Mouse (Mus musculus) liver, embryonic 14.5 days (tissue): ENCODE data around the gene Rfk.

Experiments used
- CTCF ChIP-seq: IDR thresholded peaks from 2 replicates; pipeline ENCODE4 v1.5.1; 2016; ENCODE audit warnings: antibody characterized with exemption, low read depth, control low read depth
- EP300 ChIP-seq: IDR thresholded peaks from 2 replicates; pipeline ENCODE4 v1.6.1; 2016; ENCODE audit warnings: antibody characterized with exemption, low read depth

DNA sequence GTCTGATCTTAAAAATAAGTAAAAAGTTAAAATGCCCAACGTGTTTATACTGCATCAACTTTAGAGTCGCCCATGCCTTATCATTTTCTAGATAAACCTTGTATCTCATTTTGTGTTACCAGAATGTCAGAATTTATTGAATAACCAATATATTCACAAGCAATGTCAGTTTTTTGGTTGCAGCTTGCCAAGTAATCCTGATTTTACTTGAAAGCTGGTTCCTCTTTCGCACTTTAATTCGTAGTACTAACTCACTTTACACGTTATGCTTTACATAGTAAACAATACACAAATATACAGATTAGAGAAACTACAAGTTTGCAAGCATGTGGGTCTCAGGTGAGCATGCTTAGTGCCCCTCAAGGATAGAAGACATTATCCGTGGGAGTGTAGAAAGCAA is 36.9 kb upstream of the Rfk start:
- TF ChIP-seq CTCF (no peak), EP300 (no peak)
